Mouse (Mus musculus) intestine, embryonic 16.5 days (tissue): ENCODE data around the gene B4galt5. TPM values are rescaled to one million over a fixed set of nuclear protein-coding genes. Genes with fewer than 3 reads are reported as not detected.

Experiments
- ATAC-seq: fragments of 200-750 bp; cut with Nextera tagmentation; 2 replicates; pipeline ENCODE4 v1.8.0; 2017; ENCODE audit warnings: moderate TSS enrichment, moderate library complexity
- H3K27ac ChIP-seq: fragments of 300-500 bp; sonication (generic); 2 replicates; pipeline ENCODE4 v1.5.1; 2014; ENCODE audit warnings: mild to moderate bottlenecking, low read length
- H3K27me3 ChIP-seq: fragments of 300-500 bp; sonication (generic); replicated peaks from 2 replicates; pipeline ENCODE4 v1.6.1; 2014; ENCODE audit warnings: low read length, control low read depth, mixed read lengths; ENCODE audit not compliant: control insufficient read depth, insufficient read depth
- H3K36me3 ChIP-seq: fragments of 300-500 bp; sonication (generic); 2 replicates; pipeline ENCODE4 v1.6.1; 2014; ENCODE audit warnings: low read length, control low read depth; ENCODE audit not compliant: control insufficient read depth, insufficient read depth
- H3K4me1 ChIP-seq: fragments of 300-500 bp; sonication (generic); 2 replicates; pipeline ENCODE4 v1.6.1; 2014; ENCODE audit warnings: low read length, control low read depth, mixed read lengths; ENCODE audit not compliant: control insufficient read depth, insufficient read depth
- H3K4me2 ChIP-seq: fragments of 300-500 bp; sonication (generic); 2 replicates; pipeline ENCODE4 v1.6.1; 2014; ENCODE audit warnings: low read depth, low read length, control low read depth
- H3K4me3 ChIP-seq: fragments of 300-500 bp; sonication (generic); 2 replicates; pipeline ENCODE4 v1.5.1; 2014; ENCODE audit warnings: mild to moderate bottlenecking, low read length
- H3K9ac ChIP-seq: fragments of 300-500 bp; sonication (generic); 2 replicates; pipeline ENCODE4 v1.6.1; 2014; ENCODE audit warnings: low read depth, low read length
- H3K9me3 ChIP-seq: fragments of 300-500 bp; sonication (generic); 2 replicates; pipeline ENCODE4 v1.6.1; 2016; ENCODE audit warnings: low read length, control low read depth; ENCODE audit not compliant: control insufficient read depth
- WGBS: fragments of 180-500 bp; shearing (Covaris S2); extraction: QIAGEN DNeasy Blood & Tissue Kit; methylation state at CpG from one replicate; pipeline ENCODE4 v1.1.7; 2014; 5-methylcytosine and 5-hydroxymethylcytosine counted together
- polyA plus RNA-seq: library from polyadenylated mRNA; unstranded; fragments of >200 nt; fragmentation: Nextera tagmentation; extraction: Ambion mirVana; gene quantifications from 2 replicates; pipeline ENCODE4 v1.2.1, GENCODE M21; 2015

The B4galt5 gene
- polyA plus RNA-seq, 1 experiment from 2014 or later = 8.1 TPM

- no peak for ATAC-seq
Measured at GRCm38 (mm10) chr2:167294216-167294615, 54.8 kb downstream of the B4galt5 start.

GRCm38 (mm10) chr2:167293289-167294085 is 55.5 kb downstream of the B4galt5 start:
- H3K9me3 ChIP-seq = no peaks in the 10 kb centered on the region
- peak; percentile 49 for ATAC-seq
- WGBS = 62% methylated on average over 13 of the region's 13 CpGs
- no peaks in the 10 kb centered on the region for H3K27me3 ChIP-seq
- no peak overlapping the region for H3K9ac ChIP-seq
- peak overlapping the region; percentile 71 for H3K27ac ChIP-seq
- no peak overlapping the region for H3K4me2 ChIP-seq
- H3K36me3 ChIP-seq = no peaks in the 10 kb centered on the region
- H3K4me3 ChIP-seq = no peak overlapping the region
- peaks cover 10% of the 10 kb centered on the region for H3K4me1 ChIP-seq

More at GRCm38 (mm10) chr2:167294216-167294615, 54.8 kb downstream of the B4galt5 start:
- peak overlapping the region; percentile 11; the same call in 1 of the 2 replicates for H3K9ac ChIP-seq
- no peaks in the 10 kb centered on the region for H3K27me3 ChIP-seq
- WGBS = 84% methylated on average over 7 of the region's 7 CpGs
- H3K36me3 ChIP-seq = no peaks in the 10 kb centered on the region
- H3K4me1 ChIP-seq = peaks cover 14% of the 10 kb centered on the region
- H3K27ac ChIP-seq = no peak overlapping the region
- H3K4me3 ChIP-seq = no peak overlapping the region
- no peaks in the 10 kb centered on the region for H3K9me3 ChIP-seq
- H3K4me2 ChIP-seq = no peak overlapping the region

GRCm38 (mm10) chr2:167292854-167293253 is 56.1 kb downstream of the B4galt5 start:
- no peak overlapping the region for H3K4me3 ChIP-seq
- 3% methylated on average over 6 of the region's 6 CpGs for WGBS
- H3K36me3 ChIP-seq = no peaks in the 10 kb centered on the region
- H3K9ac ChIP-seq = peak overlapping the region; percentile 32
- ATAC-seq = peak; percentile 89
- peaks cover 10% of the 10 kb centered on the region for H3K4me1 ChIP-seq
- no peaks in the 10 kb centered on the region for H3K9me3 ChIP-seq
- no peaks in the 10 kb centered on the region for H3K27me3 ChIP-seq
- no peak overlapping the region for H3K4me2 ChIP-seq
- peak overlapping the region; percentile 71 for H3K27ac ChIP-seq

- Histone ChIP-seq H3K36me3 (no peaks in the 10 kb centered on the region), H3K4me2 (no peak overlapping the region), H3K4me3 (no peak overlapping the region), H3K27ac (peak overlapping the region; percentile 71), H3K9ac (0 out of 2 replicates have a peak overlapping the region, but pooled peaks have one; percentile 32), H3K9me3 (no peaks in the 10 kb centered on the region), H3K27me3 (no peaks in the 10 kb centered on the region), H3K4me1 (peaks cover 10% of the 10 kb centered on the region)
- WGBS = 55% methylated on average over 4 of the region's 4 CpGs
- peak; percentile 85 for ATAC-seq
Measured at GRCm38 (mm10) chr2:167292151-167292591, 56.8 kb downstream of the B4galt5 start.

GRCm38 (mm10) chr2:167291656-167292055 is 57.3 kb downstream of the B4galt5 start:
- ATAC-seq = no peak
- H3K9ac ChIP-seq = 0 out of 2 replicates have a peak overlapping the region, but pooled peaks have one; percentile 24
- H3K9me3 ChIP-seq = no peaks in the 10 kb centered on the region
- no peaks in the 10 kb centered on the region for H3K27me3 ChIP-seq
- peaks cover 10% of the 10 kb centered on the region for H3K4me1 ChIP-seq
- H3K4me2 ChIP-seq = no peak overlapping the region
- H3K27ac ChIP-seq = peak overlapping the region; percentile 71; the same call in 1 of the 2 replicates
- 81% methylated on average over 11 of the region's 11 CpGs for WGBS
- no peaks in the 10 kb centered on the region for H3K36me3 ChIP-seq
- no peak overlapping the region for H3K4me3 ChIP-seq

- Histone ChIP-seq H3K9me3 (no peaks in the 10 kb centered on the region), H3K27me3 (0 out of 2 replicates have a peak, but pooled peaks cover 3% of the 10 kb centered on the region), H3K4me2 (no peak overlapping the region), H3K4me3 (no peak overlapping the region), H3K36me3 (no peaks in the 10 kb centered on the region), H3K4me1 (no peaks in the 10 kb centered on the region), H3K9ac (no peak overlapping the region), H3K27ac (no peak overlapping the region)
- no peak for ATAC-seq
- WGBS = 90% methylated on average over 13 of the region's 13 CpGs
Measured at GRCm38 (mm10) chr2:167281461-167281860, 67.5 kb downstream of the B4galt5 start.

GRCm38 (mm10) chr2:167280986-167281310 is 68.0 kb downstream of the B4galt5 start:
- no peak overlapping the region for H3K4me3 ChIP-seq
- H3K9me3 ChIP-seq = no peaks in the 10 kb centered on the region
- H3K4me2 ChIP-seq = no peak overlapping the region
- WGBS = 84% methylated on average over 4 of the region's 4 CpGs
- ATAC-seq = peak; percentile 55; the same call in 1 of the 2 replicates
- H3K36me3 ChIP-seq = no peaks in the 10 kb centered on the region
- peak overlapping the region; percentile 10; the same call in 1 of the 2 replicates for H3K9ac ChIP-seq
- no peaks in the 10 kb centered on the region for H3K4me1 ChIP-seq
- 0 out of 2 replicates have a peak, but pooled peaks cover 3% of the 10 kb centered on the region for H3K27me3 ChIP-seq
- H3K27ac ChIP-seq = no peak overlapping the region

GRCm38 (mm10) chr2:167280090-167280985 is 68.6 kb downstream of the B4galt5 start:
- Histone ChIP-seq H3K36me3 (no peaks in the 10 kb centered on the region), H3K9ac (peak overlapping the region; percentile 10; the same call in 1 of the 2 replicates), H3K27ac (no peak overlapping the region), H3K4me1 (no peaks in the 10 kb centered on the region), H3K27me3 (0 out of 2 replicates have a peak, but pooled peaks cover 3% of the 10 kb centered on the region), H3K4me3 (no peak overlapping the region), H3K4me2 (no peak overlapping the region), H3K9me3 (no peaks in the 10 kb centered on the region)
- 44% methylated on average over 26 of the region's 26 CpGs for WGBS
- peak; percentile 59 for ATAC-seq
